Mouse (Mus musculus): ENCODE measurements at regions not wholly inside any gene's neighbourhood (a gene's known extent, or its start where the extent isn't known, plus 50 kb on each side); places are given as distances from the start of the nearest gene placed in this dataset.
A peak's percentile ranks its signal among the peaks of the same experiment; 100 is the strongest.

- 91% methylated on average over 1 of the region's 1 CpGs for WGBS
- no peak overlapping the region for H3K4me3 ChIP-seq (ENCODE audit: low read depth, low read length)
- H3K4me1 ChIP-seq (replicated peaks; ENCODE audit: control insufficient read depth, insufficient read depth): 0 out of 2 replicates have a peak, but pooled peaks cover 3% of the 10 kb centered on the region
- DNase-seq (ENCODE audit: low spot score): no peak
- H3K27ac ChIP-seq (replicated peaks): no peak overlapping the region
- H3K36me3 ChIP-seq (ENCODE audit: control insufficient read depth, insufficient read depth, low read length): no peaks in the 10 kb centered on the region
- no peaks in the 10 kb centered on the region for H3K9me3 ChIP-seq (ENCODE audit: control insufficient read depth, low read length)
- no peak overlapping the region for H3K4me2 ChIP-seq (replicated peaks; ENCODE audit: low read depth)
- no peak for ATAC-seq (ENCODE audit: low FRiP score, low TSS enrichment)
- no peak overlapping the region for H3K9ac ChIP-seq (ENCODE audit: low read length)
- TF ChIP-seq EP300 (optimal IDR thresholded peaks at IDR 0.05) (no peak), CTCF (IDR thresholded peaks at IDR 0.05; ENCODE audit: low read depth) (no peak)
- H3K27me3 ChIP-seq (ENCODE audit: control insufficient read depth, insufficient read depth, low read length): no peaks in the 10 kb centered on the region
Observed at GRCm38 (mm10) chr10:24463873-24464272, 131.4 kb upstream of the Ccn2 start.

- DNase-seq (ENCODE audit: low spot score): no peak
Observed at GRCm38 (mm10) chr10:24464377-24464776, 130.9 kb upstream of the Ccn2 start.

GRCm38 (mm10) chr10:24469741-24470140 lies 125.5 kb upstream of the Ccn2 start:
- Histone ChIP-seq H3K36me3 (ENCODE audit: control insufficient read depth, insufficient read depth, low read length) (no peaks in the 10 kb centered on the region), H3K27ac (replicated peaks) (no peak overlapping the region), H3K9me3 (ENCODE audit: control insufficient read depth, low read length) (no peaks in the 10 kb centered on the region), H3K9ac (ENCODE audit: low read length) (no peak overlapping the region), H3K4me3 (ENCODE audit: low read depth, low read length) (no peak overlapping the region), H3K27me3 (ENCODE audit: control insufficient read depth, insufficient read depth, low read length) (no peaks in the 10 kb centered on the region), H3K4me2 (replicated peaks; ENCODE audit: low read depth) (no peak overlapping the region), H3K4me1 (replicated peaks; ENCODE audit: control insufficient read depth, insufficient read depth) (no peaks in the 10 kb centered on the region)
- TF ChIP-seq EP300 (optimal IDR thresholded peaks at IDR 0.05) (no peak), CTCF (IDR thresholded peaks at IDR 0.05; ENCODE audit: low read depth) (no peak)
- ATAC-seq (ENCODE audit: low FRiP score, low TSS enrichment): no peak
- no peak for DNase-seq (ENCODE audit: low spot score)
- 80% methylated on average over 1 of the region's 1 CpGs for WGBS

More at GRCm38 (mm10) chr10:24464377-24464776, 130.9 kb upstream of the Ccn2 start:
- no peak overlapping the region for H3K27ac ChIP-seq (replicated peaks)
- no peaks in the 10 kb centered on the region for H3K27me3 ChIP-seq (ENCODE audit: control insufficient read depth, insufficient read depth, low read length)
- H3K36me3 ChIP-seq (ENCODE audit: control insufficient read depth, insufficient read depth, low read length): no peaks in the 10 kb centered on the region
- H3K4me3 ChIP-seq (ENCODE audit: low read depth, low read length): no peak overlapping the region
- TF ChIP-seq CTCF (IDR thresholded peaks at IDR 0.05; ENCODE audit: low read depth) (no peak), EP300 (optimal IDR thresholded peaks at IDR 0.05) (no peak)
- H3K9me3 ChIP-seq (ENCODE audit: control insufficient read depth, low read length): no peaks in the 10 kb centered on the region
- H3K4me2 ChIP-seq (replicated peaks; ENCODE audit: low read depth): no peak overlapping the region
- WGBS: 74% methylated on average over 3 of the region's 3 CpGs
- no peak overlapping the region for H3K9ac ChIP-seq (ENCODE audit: low read length)
- no peaks in the 10 kb centered on the region for H3K4me1 ChIP-seq (replicated peaks; ENCODE audit: control insufficient read depth, insufficient read depth)
- no peak for ATAC-seq (ENCODE audit: low FRiP score, low TSS enrichment)

- DNase-seq (ENCODE audit: low spot score) (no peak), ATAC-seq (ENCODE audit: low FRiP score, low TSS enrichment) (no peak)
- Histone ChIP-seq H3K9ac (ENCODE audit: low read length) (no peak overlapping the region), H3K4me1 (replicated peaks; ENCODE audit: control insufficient read depth, insufficient read depth) (no peaks in the 10 kb centered on the region), H3K9me3 (ENCODE audit: control insufficient read depth, low read length) (peaks cover 4% of the 10 kb centered on the region; the same call in 1 of the 2 replicates), H3K4me2 (replicated peaks; ENCODE audit: low read depth) (no peak overlapping the region), H3K27ac (replicated peaks) (no peak overlapping the region), H3K4me3 (ENCODE audit: low read depth, low read length) (no peak overlapping the region), H3K27me3 (ENCODE audit: control insufficient read depth, insufficient read depth, low read length) (no peaks in the 10 kb centered on the region), H3K36me3 (ENCODE audit: control insufficient read depth, insufficient read depth, low read length) (no peaks in the 10 kb centered on the region)
- TF ChIP-seq EP300 (optimal IDR thresholded peaks at IDR 0.05) (no peak), CTCF (IDR thresholded peaks at IDR 0.05; ENCODE audit: low read depth) (no peak)
- 62% methylated on average over 2 of the region's 2 CpGs for WGBS
Observed at GRCm38 (mm10) chr10:24471521-24471920, 123.7 kb upstream of the Ccn2 start.

- Histone ChIP-seq H3K4me2 (replicated peaks; ENCODE audit: low read depth) (no peak overlapping the region), H3K4me3 (ENCODE audit: low read depth, low read length) (no peak overlapping the region), H3K27me3 (ENCODE audit: control insufficient read depth, insufficient read depth, low read length) (no peaks in the 10 kb centered on the region), H3K9ac (ENCODE audit: low read length) (no peak overlapping the region), H3K36me3 (ENCODE audit: control insufficient read depth, insufficient read depth, low read length) (no peaks in the 10 kb centered on the region), H3K9me3 (ENCODE audit: control insufficient read depth, low read length) (peaks cover 4% of the 10 kb centered on the region; the same call in 1 of the 2 replicates), H3K4me1 (replicated peaks; ENCODE audit: control insufficient read depth, insufficient read depth) (no peaks in the 10 kb centered on the region), H3K27ac (replicated peaks) (no peak overlapping the region)
- DNase-seq (ENCODE audit: low spot score) (no peak), ATAC-seq (ENCODE audit: low FRiP score, low TSS enrichment) (no peak)
- no peak for TF ChIP-seq CTCF (IDR thresholded peaks at IDR 0.05; ENCODE audit: low read depth)
- TF ChIP-seq EP300 (optimal IDR thresholded peaks at IDR 0.05): no peak
Observed at GRCm38 (mm10) chr10:24476288-24476687, 119.0 kb upstream of the Ccn2 start.

- peak overlapping the region; percentile 14 for H3K27ac ChIP-seq (replicated peaks)
- peak; percentile 90 for ATAC-seq (ENCODE audit: low FRiP score, low TSS enrichment)
Observed at GRCm38 (mm10) chr10:24478535-24478934, 116.7 kb upstream of the Ccn2 start.

More at GRCm38 (mm10) chr10:24478535-24478934, 116.7 kb upstream of the Ccn2 start:
- peaks cover 4% of the 10 kb centered on the region; the same call in 1 of the 2 replicates for H3K9me3 ChIP-seq (ENCODE audit: control insufficient read depth, low read length)
- 92% methylated on average over 2 of the region's 2 CpGs for WGBS
- peak; percentile 21 for DNase-seq (ENCODE audit: low spot score)
- H3K9ac ChIP-seq (ENCODE audit: low read length): no peak overlapping the region
- no peak overlapping the region for H3K4me2 ChIP-seq (replicated peaks; ENCODE audit: low read depth)
- no peaks in the 10 kb centered on the region for H3K4me1 ChIP-seq (replicated peaks; ENCODE audit: control insufficient read depth, insufficient read depth)
- no peaks in the 10 kb centered on the region for H3K36me3 ChIP-seq (ENCODE audit: control insufficient read depth, insufficient read depth, low read length)
- no peak for TF ChIP-seq EP300 (optimal IDR thresholded peaks at IDR 0.05)
- no peak overlapping the region for H3K4me3 ChIP-seq (ENCODE audit: low read depth, low read length)
- H3K27me3 ChIP-seq (ENCODE audit: control insufficient read depth, insufficient read depth, low read length): no peaks in the 10 kb centered on the region

All from stomach, postnatal 0 days (tissue).